Mouse (Mus musculus) Patski (cell line): Measurements from ENCODE around the gene 1810010H24Rik. TPM values are rescaled to one million over a fixed set of nuclear protein-coding genes. Genes with fewer than 3 reads are reported as not detected.
A peak's percentile ranks its signal among the peaks of the same experiment; 100 is the strongest.

ENCODE experiments used
- ATAC-seq: fragments of 100-300 bp; one replicate; pipeline ENCODE4 v1.8.0; 2021
- CTCF ChIA-PET: fragments of 350-600 bp; sonication (Branson Sonifier 250); formaldehyde crosslinking; loops from one replicate; lab custom pipeline; 2022; ENCODE audit warnings: inconsistent platforms; lab: Charles Lee
- POLR2A ChIA-PET: fragments of 350-600 bp; sonication (Branson Sonifier 250); formaldehyde crosslinking; loops from one replicate; lab custom pipeline; 2022; ENCODE audit warnings: antibody characterized with exemption, inconsistent platforms; lab: Charles Lee
- DNase-seq: peaks from one replicate; pipeline ENCODE4 v3.0.0-alpha.2; 2011; ENCODE audit warnings: low read depth, low spot score
- H3K27me3 ChIP-seq: fragments of 371-371 bp; one replicate; pipeline ENCODE4 v1.5.1; 2021
- CTCF ChIP-seq: fragments of 100-300 bp; IDR thresholded peaks from one replicate; pipeline ENCODE4 v1.5.1; 2021
- in situ Hi-C: fragments of 300-500 bp; cut with MboI; formaldehyde crosslinking; loops from 3 replicates; pipeline ENCODE4 v1.11.1; 2018; ENCODE audit warnings: low pct_unique_long_range_greater_than_20kb, mixed read lengths
- polyA plus RNA-seq: library from polyadenylated mRNA; unstranded; gene quantifications from one replicate; pipeline ENCODE4 v1.2.3, GENCODE M21; 2021

Gene 1810010H24Rik
- polyA plus RNA-seq, 1 experiment from 2014 or later, result 2.5 TPM

GRCm38 (mm10) chr11:107063067-107063466, 37.6 kb downstream of the 1810010H24Rik start:
- in situ Hi-C loops, result no loop called here
- ATAC-seq, result no peak
- H3K27me3 ChIP-seq, result no peaks in the 10 kb centered on the region
- DNase-seq, result no peak
- POLR2A ChIA-PET, result no interaction called here
- CTCF ChIA-PET, result no interaction called here
- TF ChIP-seq CTCF, result no peak

DNA sequence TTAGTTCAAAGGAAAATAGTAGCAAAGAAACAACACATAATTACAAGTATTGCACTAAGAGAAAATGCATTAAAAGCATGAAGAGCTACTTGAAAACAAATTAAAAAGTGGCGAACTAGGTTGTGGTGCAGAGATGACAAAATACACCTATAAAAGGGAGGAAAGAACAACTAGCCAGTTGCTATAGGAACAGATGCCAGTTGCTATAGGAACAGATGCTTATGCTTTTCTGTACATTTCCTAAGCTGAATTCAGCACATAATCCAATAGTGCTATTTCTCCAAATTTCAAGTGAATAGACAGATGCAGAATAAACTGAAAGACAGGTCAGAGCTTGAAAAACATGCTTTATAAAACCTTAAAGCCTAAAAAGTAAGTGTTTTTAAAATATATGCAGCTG, 39.1 kb downstream of the 1810010H24Rik start:
- no peaks in the 10 kb centered on the region for H3K27me3 ChIP-seq
- CTCF ChIA-PET, result interaction anchor here (0.7 to 2.4 kb wide), 8 partner anchors 9 to 68 kb away, joined by 3 to 11 read pairs (median 4); partner anchors contain the start of gene Bptf
- ATAC-seq, result no peak
- no peak for TF ChIP-seq CTCF
- POLR2A ChIA-PET, result interaction anchor here (0.7 to 1.1 kb wide), 2 partner anchors 27 to 48 kb away, joined by 3 to 5 read pairs; no protein-coding TSS in a partner anchor
- no peak for DNase-seq
- in situ Hi-C loops, result no loop called here

DNA sequence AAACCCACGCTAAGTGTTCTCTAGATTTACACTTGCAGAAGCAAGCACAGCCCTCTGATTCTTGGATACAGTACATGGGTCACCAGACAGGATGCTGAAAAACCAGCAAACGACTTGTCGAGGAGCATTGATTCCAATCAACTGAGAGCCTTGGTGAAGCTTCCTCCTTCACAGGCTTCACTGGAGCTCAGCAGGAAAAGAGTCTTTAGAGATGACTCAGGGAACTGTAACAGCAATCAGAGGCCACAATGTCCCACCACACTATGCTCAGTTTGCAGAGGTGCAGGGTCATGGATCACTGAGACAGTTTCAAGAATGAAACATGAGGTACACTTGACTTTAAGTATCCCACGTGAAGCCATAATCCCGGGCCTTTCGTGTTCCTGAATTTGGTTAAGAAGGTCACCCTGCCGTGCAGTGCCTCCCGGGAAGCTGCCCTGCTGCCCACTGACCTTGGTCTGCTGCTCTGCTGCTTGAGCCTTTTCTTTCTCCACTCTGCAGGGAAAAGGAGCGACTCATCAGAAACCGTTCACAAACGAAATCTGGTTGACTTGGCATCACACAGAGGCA, 39.8 kb downstream of the 1810010H24Rik start:
- DNase-seq (peak; percentile 77), ATAC-seq (peak; percentile 92)
- ChIA-PET POLR2A (interaction anchor here (1.1 kb wide), 1 partner anchor 28 kb away, joined by 3 read pairs; no protein-coding TSS in a partner anchor), CTCF (interaction anchor here (1.0 to 2.4 kb wide), 6 partner anchors 10 to 67 kb away, joined by 3 to 11 read pairs (median 4); partner anchors contain the start of gene Bptf)
- TF ChIP-seq CTCF, result no peak
- in situ Hi-C loops, result no loop called here
- H3K27me3 ChIP-seq, result no peaks in the 10 kb centered on the region

Other genes with a start within 250 kb of the 1810010H24Rik start
- 8.6 TPM for gene Polg2, start 246.1 kb upstream of the 1810010H24Rik start, polyA plus RNA-seq
- 757 TPM for gene Ddx5, start 236.5 kb upstream of the 1810010H24Rik start, polyA plus RNA-seq
- 19.4 TPM for gene Cep95, start 236.4 kb upstream of the 1810010H24Rik start, polyA plus RNA-seq
- gene Smurf2, start 105.0 kb upstream of the 1810010H24Rik start, polyA plus RNA-seq, result 38.0 TPM
- 33.7 TPM for gene Kpna2, start 26.1 kb upstream of the 1810010H24Rik start, polyA plus RNA-seq
- 47.4 TPM for gene Bptf, start 106.4 kb downstream of the 1810010H24Rik start, polyA plus RNA-seq
- 34.3 TPM for gene Nol11, start 163.7 kb downstream of the 1810010H24Rik start, polyA plus RNA-seq